Mouse (Mus musculus): Measurements from ENCODE around the gene Rab33b. TPM values are rescaled to one million over a fixed set of nuclear protein-coding genes. Genes with fewer than 3 reads are reported as not detected.

Gene Rab33b
- total RNA-seq, 1 experiment from 2014 or later, result 17.4 TPM

- no peak for DNase-seq
Measured at GRCm38 (mm10) chr3:51511983-51512382, 28.3 kb downstream of the Rab33b start.

DNA sequence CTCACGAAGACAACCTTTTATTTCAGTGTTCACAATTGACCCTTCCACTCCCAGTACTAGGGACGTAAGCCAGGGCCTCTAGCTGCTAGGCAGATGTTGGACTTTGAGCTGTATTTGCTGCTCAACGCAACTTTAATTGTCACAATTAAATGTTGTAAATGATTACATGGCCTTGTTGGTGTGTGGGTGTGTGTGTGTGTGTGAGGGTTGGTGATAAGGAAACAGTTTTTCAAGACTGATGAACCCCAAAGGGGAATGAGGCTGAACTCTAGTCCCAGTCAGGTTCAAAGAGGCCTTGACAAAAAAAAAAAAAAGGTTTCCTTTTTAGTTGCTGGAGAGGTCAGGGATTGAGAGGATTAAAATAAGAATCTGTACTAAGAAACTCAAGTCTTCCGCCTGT is 33.7 kb downstream of the Rab33b start:
- no peak for DNase-seq

DNA sequence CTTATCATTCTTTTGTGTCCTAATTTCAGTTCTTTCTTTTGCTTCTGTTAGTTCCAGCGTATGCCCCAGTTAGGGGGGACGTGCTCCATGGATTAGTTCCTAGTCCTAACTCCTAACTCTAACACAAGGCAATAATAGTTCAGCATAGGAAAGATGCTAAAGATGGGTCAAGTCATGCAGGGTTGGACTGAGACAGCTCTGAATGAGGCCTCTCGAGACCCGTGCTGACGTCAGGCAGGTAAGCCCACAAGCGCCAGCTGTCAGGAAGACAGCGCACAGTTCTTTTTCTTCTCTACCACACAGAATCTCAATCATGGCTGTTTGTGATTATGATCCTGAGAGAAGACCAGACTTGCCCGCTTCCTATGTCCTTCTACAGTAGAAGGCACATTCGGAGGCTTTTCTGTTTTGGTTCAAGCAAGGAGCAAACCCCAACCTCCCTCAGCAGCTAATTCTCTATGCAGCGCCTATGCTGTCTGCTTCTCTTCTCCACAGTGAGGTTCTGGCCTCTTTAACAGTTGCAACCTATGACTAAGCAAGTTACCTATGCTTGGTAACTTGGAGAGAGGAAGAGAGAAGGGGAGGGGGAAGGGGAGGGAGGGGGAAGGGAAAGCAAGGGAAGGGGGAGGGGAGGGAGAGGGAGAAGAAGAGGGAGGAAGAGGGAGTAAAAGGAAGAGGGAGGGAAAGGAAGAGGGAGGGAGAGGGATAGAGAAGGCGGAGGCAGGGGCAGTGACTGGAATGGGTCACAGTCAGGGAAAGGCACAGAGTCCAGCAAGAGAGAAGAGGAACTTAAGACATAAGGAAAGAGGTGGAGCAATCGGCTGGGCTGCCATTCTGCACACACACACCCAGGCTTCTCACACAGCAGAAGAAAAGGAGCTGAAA is 34.4 kb downstream of the Rab33b start:
- DNase-seq, result no peak

- no peak for DNase-seq
Measured at GRCm38 (mm10) chr3:51518763-51519121, 35.0 kb downstream of the Rab33b start.

GRCm38 (mm10) chr3:51521262-51521661 is 37.5 kb downstream of the Rab33b start:
- DNase-seq, result no peak

- DNase-seq, result no peak
Measured at GRCm38 (mm10) chr3:51525186-51525785, 41.6 kb downstream of the Rab33b start.

- no peak for DNase-seq
Measured at GRCm38 (mm10) chr3:51526891-51527290, 43.2 kb downstream of the Rab33b start.

GRCm38 (mm10) chr3:51531473-51532281 is 48.0 kb downstream of the Rab33b start:
- peak; percentile 64 for DNase-seq

GRCm38 (mm10) chr3:51532282-51532620 is 48.5 kb downstream of the Rab33b start:
- no peak for DNase-seq

- no peak for DNase-seq
Measured at GRCm38 (mm10) chr3:51533573-51533972, 49.9 kb downstream of the Rab33b start.

DNA sequence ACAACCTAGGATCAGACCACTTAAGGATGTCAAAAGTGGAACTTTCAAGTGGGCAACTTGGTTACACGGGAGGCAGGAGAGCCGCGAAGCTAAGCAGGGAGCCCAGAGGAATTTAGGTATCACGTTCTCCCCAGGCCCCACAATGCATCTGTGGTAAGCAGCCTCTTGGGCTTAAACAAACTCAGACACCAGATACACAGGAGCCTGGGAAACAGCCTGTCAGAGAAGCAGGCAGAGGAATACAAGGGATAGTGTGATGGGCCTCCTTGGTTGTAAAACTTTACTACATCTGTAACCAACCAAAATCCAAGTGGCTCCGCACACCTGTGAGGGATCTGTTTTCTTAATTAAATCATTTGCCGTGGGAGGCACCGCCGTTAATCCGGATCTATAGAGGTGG is 50.3 kb downstream of the Rab33b start:
- no peak for DNase-seq

- peak; percentile 82 for DNase-seq
Measured at GRCm38 (mm10) chr3:51539567-51540408, 56.1 kb downstream of the Rab33b start.

DNA sequence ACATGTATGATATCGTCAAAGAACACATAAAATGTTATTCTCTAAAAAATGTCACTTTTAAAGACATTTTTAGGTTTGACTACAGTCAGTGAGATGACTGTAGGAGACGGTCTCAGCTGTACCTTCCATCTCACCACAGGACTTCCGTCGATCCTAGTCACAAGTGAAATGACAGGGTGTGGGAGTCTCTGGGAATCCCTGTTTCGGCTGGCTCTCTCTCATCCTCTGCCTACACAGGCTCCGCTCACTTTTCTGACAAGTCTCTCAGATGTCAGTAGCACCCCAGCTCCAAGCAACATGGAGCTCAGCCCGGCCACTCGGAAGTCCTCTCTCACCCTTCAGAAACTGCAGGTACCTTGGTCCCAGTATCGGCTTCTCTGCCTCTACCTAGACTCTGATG is 56.9 kb downstream of the Rab33b start:
- DNase-seq, result no peak

- no peak for DNase-seq
Measured at GRCm38 (mm10) chr3:51544442-51545128, 60.9 kb downstream of the Rab33b start.

Other genes with a start within 250 kb of the Rab33b start
- gene Elf2, start 143.3 kb upstream of the Rab33b start, total RNA-seq (2021), result 84.4 and 88.0 TPM in 2 replicates
- 637 and 688 TPM in 2 replicates for gene Mgarp, start 87.2 kb upstream of the Rab33b start, total RNA-seq (2021)
- 716 and 732 TPM in 2 replicates for gene Ndufc1, start 74.9 kb upstream of the Rab33b start, total RNA-seq (2021)
- 56.0 and 65.8 TPM in 2 replicates for gene Naa15, start 68.8 kb upstream of the Rab33b start, total RNA-seq (2021)
- 38.5 and 53.8 TPM in 2 replicates for gene Setd7, start 77.0 kb downstream of the Rab33b start, total RNA-seq (2021)
- 220 and 309 TPM in 2 replicates for gene Mgst2, start 176.4 kb downstream of the Rab33b start, total RNA-seq (2021)